Mouse (Mus musculus): ENCODE measurements at regions not wholly inside any gene's neighbourhood (a gene's known extent, or its start where the extent isn't known, plus 50 kb on each side); places are given as distances from the start of the nearest gene placed in this dataset.

DNA sequence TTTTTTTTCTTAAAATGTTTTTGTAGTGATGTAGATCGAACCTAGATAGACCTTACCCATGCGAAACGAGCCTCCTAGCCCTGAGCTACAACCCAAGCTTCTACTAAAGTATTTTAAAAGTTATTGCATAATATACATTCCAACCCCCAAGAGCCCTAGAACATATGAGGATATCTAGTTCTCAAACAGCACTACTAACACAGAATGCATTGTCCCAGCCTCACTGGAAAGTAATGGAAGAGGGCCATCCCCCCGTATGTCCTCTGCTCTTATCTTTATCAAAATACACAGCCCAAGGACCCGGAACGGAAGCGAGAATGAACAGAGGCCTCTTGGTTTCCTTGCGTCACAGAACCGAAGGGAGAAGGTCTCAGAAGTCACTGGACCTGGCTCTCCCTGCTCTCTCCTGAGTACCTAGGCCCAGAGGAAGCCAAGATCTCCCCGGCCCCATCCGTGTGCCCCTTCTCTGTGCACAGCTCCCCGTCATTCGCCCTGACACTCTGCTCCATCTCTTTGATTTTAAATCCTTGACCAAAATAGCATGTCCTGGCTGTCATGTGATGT lies 165.0 kb upstream of the Pkdcc start:
- Histone ChIP-seq H3K4me3 (ENCODE audit: insufficient read depth, poor library complexity, severe bottlenecking) (no peak overlapping the region), H3K36me3 (ENCODE audit: control insufficient read depth, insufficient read depth) (no peaks in the 10 kb centered on the region), H3K79me3 (ENCODE audit: low read depth) (no peaks in the 10 kb centered on the region), H3K79me2 (ENCODE audit: control insufficient read depth, insufficient read depth) (no peaks in the 10 kb centered on the region), H3ac (ENCODE audit: control insufficient read depth, insufficient read length, low read depth) (no peak overlapping the region), H3K27me3 (ENCODE audit: control insufficient read depth, insufficient read depth, insufficient read length) (peaks cover 4% of the 10 kb centered on the region)
- no peak for TF ChIP-seq CEBPB (IDR thresholded peaks at IDR 0.05; ENCODE audit: low read depth)
- TF ChIP-seq USF1 (IDR thresholded peaks at IDR 0.05; ENCODE audit: low read depth): no peak
- no peak for TF ChIP-seq MAX (IDR thresholded peaks at IDR 0.05)
- no peak for TF ChIP-seq MYOD1 (IDR thresholded peaks at IDR 0.05; ENCODE audit: control insufficient read depth, insufficient read length, low read depth)
- TF ChIP-seq MYOG (IDR thresholded peaks at IDR 0.05; ENCODE audit: control insufficient read depth, extremely low read depth, insufficient read length): no peak
- no peak for TF ChIP-seq CTCF (IDR thresholded peaks at IDR 0.05; ENCODE audit: control insufficient read depth, insufficient read depth, insufficient read length)
- no peak for TF ChIP-seq FOSL1 (IDR thresholded peaks at IDR 0.05; ENCODE audit: insufficient read depth, low read length, poor library complexity, severe bottlenecking)

- no peak overlapping the region for H3ac ChIP-seq (ENCODE audit: control insufficient read depth, insufficient read length, low read depth)
- H3K36me3 ChIP-seq (ENCODE audit: control insufficient read depth, insufficient read depth): no peaks in the 10 kb centered on the region
- no peak overlapping the region for H3K4me3 ChIP-seq (ENCODE audit: insufficient read depth, poor library complexity, severe bottlenecking)
- no peaks in the 10 kb centered on the region for H3K79me2 ChIP-seq (ENCODE audit: control insufficient read depth, insufficient read depth)
- TF ChIP-seq CTCF (IDR thresholded peaks at IDR 0.05; ENCODE audit: control insufficient read depth, insufficient read depth, insufficient read length) (no peak), FOSL1 (IDR thresholded peaks at IDR 0.05; ENCODE audit: insufficient read depth, low read length, poor library complexity, severe bottlenecking) (no peak), USF1 (IDR thresholded peaks at IDR 0.05; ENCODE audit: low read depth) (no peak), MYOG (IDR thresholded peaks at IDR 0.05; ENCODE audit: control insufficient read depth, extremely low read depth, insufficient read length) (no peak), MAX (IDR thresholded peaks at IDR 0.05) (no peak), MYOD1 (IDR thresholded peaks at IDR 0.05; ENCODE audit: control insufficient read depth, insufficient read length, low read depth) (no peak), CEBPB (IDR thresholded peaks at IDR 0.05; ENCODE audit: low read depth) (no peak)
- H3K27me3 ChIP-seq (ENCODE audit: control insufficient read depth, insufficient read depth, insufficient read length): peaks cover 4% of the 10 kb centered on the region
- H3K79me3 ChIP-seq (ENCODE audit: low read depth): no peaks in the 10 kb centered on the region
These were observed 164.4 kb upstream of the Pkdcc start for GRCm38 (mm10) chr17:83050591-83051197.

DNA sequence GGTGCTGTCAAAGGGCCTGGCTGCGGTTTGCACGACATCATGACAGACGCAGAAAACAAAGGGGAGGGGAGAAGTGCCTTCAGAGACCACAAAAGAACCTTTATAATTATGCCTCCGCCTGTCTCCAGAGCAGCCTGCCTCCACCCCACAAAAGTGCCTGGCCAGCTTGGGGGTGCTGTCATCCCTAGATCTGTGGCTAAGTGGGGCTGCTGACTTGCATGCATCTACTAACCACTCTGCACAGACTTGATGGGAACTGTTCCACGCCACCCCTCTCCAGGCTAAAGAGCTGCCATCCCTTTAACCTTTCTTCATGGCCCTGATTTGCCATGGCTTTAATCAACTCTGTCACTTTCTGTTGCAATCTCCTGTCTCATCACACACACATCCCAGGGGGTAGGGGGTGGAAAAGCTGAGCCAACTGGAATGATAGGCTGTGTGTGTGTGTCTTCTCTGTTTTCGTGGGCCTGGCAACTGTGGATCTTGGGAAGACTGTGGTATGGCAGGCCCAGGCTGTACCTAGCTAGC lies 162.4 kb upstream of the Pkdcc start:
- H3K79me2 ChIP-seq (ENCODE audit: control insufficient read depth, insufficient read depth): no peaks in the 10 kb centered on the region
- no peak overlapping the region for H3K4me3 ChIP-seq (ENCODE audit: insufficient read depth, poor library complexity, severe bottlenecking)
- TF ChIP-seq MYOG (IDR thresholded peaks at IDR 0.05; ENCODE audit: control insufficient read depth, extremely low read depth, insufficient read length): no peak
- no peak for TF ChIP-seq USF1 (IDR thresholded peaks at IDR 0.05; ENCODE audit: low read depth)
- no peak for TF ChIP-seq CTCF (IDR thresholded peaks at IDR 0.05; ENCODE audit: control insufficient read depth, insufficient read depth, insufficient read length)
- TF ChIP-seq MAX (IDR thresholded peaks at IDR 0.05): no peak
- TF ChIP-seq FOSL1 (IDR thresholded peaks at IDR 0.05; ENCODE audit: insufficient read depth, low read length, poor library complexity, severe bottlenecking): no peak
- TF ChIP-seq MYOD1 (IDR thresholded peaks at IDR 0.05; ENCODE audit: control insufficient read depth, insufficient read length, low read depth): no peak
- TF ChIP-seq CEBPB (IDR thresholded peaks at IDR 0.05; ENCODE audit: low read depth): no peak
- H3K27me3 ChIP-seq (ENCODE audit: control insufficient read depth, insufficient read depth, insufficient read length): peaks cover 4% of the 10 kb centered on the region
- no peak overlapping the region for H3ac ChIP-seq (ENCODE audit: control insufficient read depth, insufficient read length, low read depth)
- H3K36me3 ChIP-seq (ENCODE audit: control insufficient read depth, insufficient read depth): no peaks in the 10 kb centered on the region
- no peaks in the 10 kb centered on the region for H3K79me3 ChIP-seq (ENCODE audit: low read depth)

DNA sequence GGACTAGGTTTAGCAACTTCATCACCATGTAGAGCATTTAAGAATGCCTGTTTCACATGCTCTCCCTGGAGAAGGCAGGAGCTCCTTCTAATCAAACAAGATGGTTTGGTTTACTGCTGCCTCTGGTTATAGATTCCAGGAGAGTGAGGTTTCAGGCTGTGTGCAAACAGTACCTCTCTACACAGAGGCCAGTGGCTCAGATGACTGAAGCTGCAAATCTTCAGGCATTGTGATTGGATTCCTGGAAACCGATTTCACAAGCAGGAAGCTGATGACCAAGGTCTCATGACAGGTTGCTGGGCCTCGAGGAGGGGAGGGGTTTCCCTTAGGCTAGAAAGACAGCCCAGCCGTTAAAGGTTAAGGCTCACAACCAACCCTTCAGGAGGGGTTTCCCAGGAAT lies 157.3 kb upstream of the Pkdcc start:
- H3K27me3 ChIP-seq (ENCODE audit: control insufficient read depth, insufficient read depth, insufficient read length): peaks cover under 1% of the 10 kb centered on the region

GRCm38 (mm10) chr17:83061843-83062242 lies 153.2 kb upstream of the Pkdcc start:
- H3K79me2 ChIP-seq (ENCODE audit: control insufficient read depth, insufficient read depth): no peaks in the 10 kb centered on the region
- no peaks in the 10 kb centered on the region for H3K79me3 ChIP-seq (ENCODE audit: low read depth)
- H3K27me3 ChIP-seq (ENCODE audit: control insufficient read depth, insufficient read depth, insufficient read length): no peaks in the 10 kb centered on the region
- no peaks in the 10 kb centered on the region for H3K36me3 ChIP-seq (ENCODE audit: control insufficient read depth, insufficient read depth)
- H3ac ChIP-seq (ENCODE audit: control insufficient read depth, insufficient read length, low read depth): no peak overlapping the region
- TF ChIP-seq MAX (IDR thresholded peaks at IDR 0.05) (no peak), FOSL1 (IDR thresholded peaks at IDR 0.05; ENCODE audit: insufficient read depth, low read length, poor library complexity, severe bottlenecking) (no peak), CEBPB (IDR thresholded peaks at IDR 0.05; ENCODE audit: low read depth) (no peak), CTCF (IDR thresholded peaks at IDR 0.05; ENCODE audit: control insufficient read depth, insufficient read depth, insufficient read length) (no peak), MYOG (IDR thresholded peaks at IDR 0.05; ENCODE audit: control insufficient read depth, extremely low read depth, insufficient read length) (no peak), USF1 (IDR thresholded peaks at IDR 0.05; ENCODE audit: low read depth) (no peak), MYOD1 (IDR thresholded peaks at IDR 0.05; ENCODE audit: control insufficient read depth, insufficient read length, low read depth) (no peak)
- H3K4me3 ChIP-seq (ENCODE audit: insufficient read depth, poor library complexity, severe bottlenecking): no peak overlapping the region

More for the DNA sequence above, 157.3 kb upstream of the Pkdcc start:
- Histone ChIP-seq H3K4me3 (ENCODE audit: insufficient read depth, poor library complexity, severe bottlenecking) (no peak overlapping the region), H3ac (ENCODE audit: control insufficient read depth, insufficient read length, low read depth) (no peak overlapping the region), H3K79me3 (ENCODE audit: low read depth) (no peaks in the 10 kb centered on the region), H3K36me3 (ENCODE audit: control insufficient read depth, insufficient read depth) (no peaks in the 10 kb centered on the region), H3K79me2 (ENCODE audit: control insufficient read depth, insufficient read depth) (no peaks in the 10 kb centered on the region)
- TF ChIP-seq CTCF (IDR thresholded peaks at IDR 0.05; ENCODE audit: control insufficient read depth, insufficient read depth, insufficient read length) (no peak), USF1 (IDR thresholded peaks at IDR 0.05; ENCODE audit: low read depth) (no peak), MAX (IDR thresholded peaks at IDR 0.05) (no peak), CEBPB (IDR thresholded peaks at IDR 0.05; ENCODE audit: low read depth) (no peak), FOSL1 (IDR thresholded peaks at IDR 0.05; ENCODE audit: insufficient read depth, low read length, poor library complexity, severe bottlenecking) (no peak), MYOD1 (IDR thresholded peaks at IDR 0.05; ENCODE audit: control insufficient read depth, insufficient read length, low read depth) (no peak), MYOG (IDR thresholded peaks at IDR 0.05; ENCODE audit: control insufficient read depth, extremely low read depth, insufficient read length) (no peak)
